In the genomic region with DNA sequence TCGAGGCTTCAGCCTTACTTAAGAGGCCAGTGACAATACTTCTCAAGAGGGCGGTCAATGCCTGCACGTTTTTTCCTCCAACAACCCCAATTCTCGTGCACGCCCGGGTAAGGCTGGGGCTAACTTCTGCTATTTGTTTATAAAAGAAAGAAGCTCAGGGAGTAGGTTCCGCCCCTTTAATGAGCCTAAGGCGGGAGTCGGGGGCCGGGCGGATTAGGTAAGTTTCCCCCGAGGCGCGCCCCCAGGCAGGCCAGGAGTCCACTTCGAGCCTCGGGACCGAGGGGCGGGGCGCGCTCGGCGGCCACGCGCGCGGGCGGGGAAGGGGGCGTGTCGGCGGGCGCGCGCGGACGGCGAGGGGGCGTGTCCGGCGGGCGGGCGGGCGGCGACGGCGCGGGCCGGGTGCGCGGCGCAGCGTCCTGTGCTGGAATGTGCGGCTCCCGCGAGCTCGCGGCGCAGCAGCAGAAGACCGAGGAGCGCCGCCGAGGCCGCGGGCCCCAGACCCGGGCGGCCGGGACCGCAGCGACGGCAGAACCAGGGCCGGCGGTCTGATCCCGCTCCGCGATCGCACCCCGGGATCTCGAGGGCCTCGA, we compare ENCODE assay signal across 8 mouse cellular contexts. TPM values are rescaled to one million over a fixed set of nuclear protein-coding genes. Genes with fewer than 3 reads are reported as not detected.
A peak's percentile ranks its signal among the peaks of the same experiment; 100 is the strongest.
DNase-seq lines count a peak whose midpoint lies in the region; ATAC-seq lines count a peak whose summit lies in the region.

A gene (plus strand): TSS at position 411 of the 590 bp plus-strand sequence.

- under 1% methylated on average over 18 of the region's 78 CpGs for WGBS in neural tube, embryonic 11.5 days
- under 1% methylated on average over 32 of the region's 78 CpGs for WGBS in hindbrain, embryonic 16.5 days
- WGBS in limb, embryonic 10.5 days = 1% methylated on average over 74 of the region's 78 CpGs
- under 1% methylated on average over 71 of the region's 78 CpGs for WGBS in midbrain, embryonic 10.5 days

- peak; percentile 81 for DNase-seq in neural tube, embryonic 11.5 days (ENCODE audit: low spot score)
- DNase-seq in neural tube, embryonic 10.5 days (ENCODE audit: extremely low spot score, low spot score) = no peak
- DNase-seq in gastrocnemius, adult 8-10 months (ENCODE audit: low spot score in 2 of 2) = peak; percentile 41 to 46
- DNase-seq in limb, embryonic 10.5 days (ENCODE audit: low spot score) = peak; percentile 92
- DNase-seq in midbrain, embryonic 10.5 days (ENCODE audit: low spot score) = peak; percentile 86
- DNase-seq in spleen, adult 18-20 months = peak; percentile 71 to 80

- peak within 1 kb of the TSS; percentile 53 for H3K4me2 ChIP-seq in neural tube, embryonic 11.5 days (ENCODE audit: low read depth)
- peak within 1 kb of the TSS; percentile 93 for H3K4me2 ChIP-seq in hindbrain, embryonic 16.5 days (ENCODE audit: low read length)

- H3K27me3 ChIP-seq in neural tube, embryonic 11.5 days (ENCODE audit: control insufficient read depth, insufficient read depth, low read length) = no peaks in the 10 kb centered on the region
- no peaks in the 10 kb centered on the region for H3K27me3 ChIP-seq in hindbrain, embryonic 16.5 days (replicated peaks; ENCODE audit: control insufficient read depth, insufficient read depth, low read length)
- no peaks in the 10 kb centered on the region for H3K27me3 ChIP-seq in limb, embryonic 10.5 days (ENCODE audit: low read depth, poor library complexity, severe bottlenecking)
- H3K27me3 ChIP-seq in midbrain, embryonic 10.5 days (ENCODE audit: low read depth, poor library complexity, severe bottlenecking) = peaks cover 18% of the 10 kb centered on the region

- peak within 1 kb of the TSS; percentile 98 for H3K4me3 ChIP-seq in neural tube, embryonic 11.5 days (ENCODE audit: low read depth, low read length)
- peak within 1 kb of the TSS; percentile 81 for H3K4me3 ChIP-seq in hindbrain, embryonic 16.5 days (ENCODE audit: low read length)
- peak within 1 kb of the TSS; percentile 98 for H3K4me3 ChIP-seq in limb, embryonic 10.5 days
- peak within 1 kb of the TSS; percentile 73 for H3K4me3 ChIP-seq in midbrain, embryonic 10.5 days

- H3K27ac ChIP-seq in neural tube, embryonic 11.5 days (ENCODE audit: low read depth, low read length) = peak within 1 kb of the TSS; percentile 94
- peak within 1 kb of the TSS; percentile 88 for H3K27ac ChIP-seq in hindbrain, embryonic 16.5 days (ENCODE audit: low read depth, low read length)
- H3K27ac ChIP-seq in limb, embryonic 10.5 days = peak within 1 kb of the TSS; percentile 98
- H3K27ac ChIP-seq in midbrain, embryonic 10.5 days (replicated peaks) = peak within 1 kb of the TSS; percentile 95

- no peaks in the 10 kb centered on the region for H3K9me3 ChIP-seq in neural tube, embryonic 11.5 days (ENCODE audit: control insufficient read depth, low read length)
- H3K9me3 ChIP-seq in hindbrain, embryonic 16.5 days (ENCODE audit: control insufficient read depth, low read length) = no peaks in the 10 kb centered on the region
- H3K9me3 ChIP-seq in limb, embryonic 10.5 days (replicated peaks) = no peaks in the 10 kb centered on the region
- peaks cover 2% of the 10 kb centered on the region; the same call in 1 of the 2 replicates for H3K9me3 ChIP-seq in midbrain, embryonic 10.5 days (replicated peaks)

- H3K4me1 ChIP-seq in neural tube, embryonic 11.5 days (ENCODE audit: control insufficient read depth, insufficient read depth, low read length) = no peaks in the 10 kb centered on the region; the same call in 1 of the 2 replicates
- H3K4me1 ChIP-seq in hindbrain, embryonic 16.5 days (ENCODE audit: control insufficient read depth, insufficient read depth, low read depth, low read length) = no peaks in the 10 kb centered on the region; the same call in 1 of the 2 replicates
- H3K4me1 ChIP-seq in limb, embryonic 10.5 days = peaks cover 17% of the 10 kb centered on the region
- peaks cover 48% of the 10 kb centered on the region for H3K4me1 ChIP-seq in midbrain, embryonic 10.5 days

- peaks cover 12% of the 10 kb centered on the region for H3K36me3 ChIP-seq in neural tube, embryonic 11.5 days (ENCODE audit: control insufficient read depth, insufficient read depth, low read length)
- H3K36me3 ChIP-seq in hindbrain, embryonic 16.5 days (ENCODE audit: control insufficient read depth, insufficient read depth, low read length) = peaks cover 6% of the 10 kb centered on the region; the same call in 1 of the 2 replicates
- peaks cover 24% of the 10 kb centered on the region for H3K36me3 ChIP-seq in limb, embryonic 10.5 days
- peaks cover 24% of the 10 kb centered on the region for H3K36me3 ChIP-seq in midbrain, embryonic 10.5 days

- peak within 1 kb of the TSS; percentile 96 for H3K9ac ChIP-seq in neural tube, embryonic 11.5 days (ENCODE audit: low read length)
- H3K9ac ChIP-seq in hindbrain, embryonic 16.5 days (ENCODE audit: low read depth, low read length) = peak within 1 kb of the TSS; percentile 80

- ATAC-seq in neural tube, embryonic 11.5 days (ENCODE audit: insufficient read depth, low FRiP score, low TSS enrichment) = peak; percentile 86
- peak; percentile 83 for ATAC-seq in common myeloid progenitor, adult 5-6 weeks (replicated peaks; ENCODE audit: low read depth, poor library complexity, severe bottlenecking)
- ATAC-seq in hindbrain, embryonic 16.5 days = peak; percentile 90

RNA-seq across cellular contexts. Expression of the gene that starts here (rescaled TPM):
- polyA plus RNA-seq in neural tube, embryonic 11.5 days (2014; fragmentation: Nextera tagmentation; extraction: Ambion mirVana) = 25.0 and 28.6 TPM in 2 replicates
- total RNA-seq in common myeloid progenitor, adult 5-6 weeks (2017) = 49.7 and 61.6 TPM in 2 replicates
- 10 to 100 TPM in 1 of 4 experiments, 1 to 10 TPM in 3; 8.3 to 10.2 (median 9.2) TPM for total RNA-seq in gastrocnemius, adult 8-10 months (2022)
- polyA plus RNA-seq in hindbrain, embryonic 16.5 days (2015; fragmentation: Nextera tagmentation; extraction: Ambion mirVana) = 5.9 and 6.9 TPM in 2 replicates
- polyA plus RNA-seq in limb, embryonic 10.5 days (2016; fragmentation: Nextera tagmentation; extraction: Ambion mirVana) = 35.7 and 46.6 TPM in 2 replicates
- polyA plus RNA-seq in midbrain, embryonic 10.5 days (2016; fragmentation: Nextera tagmentation; extraction: Ambion mirVana) = 17.8 and 19.5 TPM in 2 replicates
